Mouse (Mus musculus): ENCODE measurements around the gene Phf24. TPM values are rescaled to one million over a fixed set of nuclear protein-coding genes. Genes with fewer than 3 reads are reported as not detected.

Gene Phf24
- total and polyA plus RNA-seq, 3 experiments, result 0.31 to 0.92 TPM; not detected in 1

DNA sequence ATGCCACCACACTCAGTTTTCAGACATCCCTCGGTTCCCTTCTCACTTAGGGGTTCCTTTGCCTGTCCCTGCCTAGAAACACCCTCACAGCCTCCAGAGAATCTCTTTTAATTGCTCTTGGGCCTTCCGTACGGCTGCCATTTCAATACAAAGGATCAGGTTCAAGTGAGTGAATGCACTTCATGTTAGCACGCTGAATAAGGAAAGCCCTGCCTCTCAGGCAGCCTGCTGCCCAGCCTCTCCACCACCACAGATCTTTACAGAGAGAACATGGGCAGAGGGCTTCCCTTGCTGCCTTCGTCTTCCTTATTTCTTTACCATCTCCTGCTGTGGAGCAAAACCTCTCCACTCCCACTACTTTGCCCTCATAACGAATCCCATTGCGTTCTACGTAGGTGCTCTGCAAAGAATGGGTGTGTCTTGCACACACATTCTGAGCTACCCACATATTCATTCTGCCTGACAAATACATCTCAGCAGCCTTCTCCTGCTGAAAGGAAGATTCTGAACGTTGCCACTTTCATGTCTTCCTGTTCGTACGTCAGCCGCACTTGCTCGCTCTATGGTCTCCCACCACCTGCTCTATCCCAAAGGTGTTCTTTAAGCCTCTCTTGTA is 7.7 kb downstream of the Phf24 start:
- Histone ChIP-seq H3K4me1 (ENCODE audit: control insufficient read depth in 1 of 2, insufficient read depth in 2 of 2, low read length in 2 of 2) (no peaks in the 10 kb centered on the region), H3K27me3 (ENCODE audit: control insufficient read depth in 1 of 2, insufficient read depth in 2 of 2, low read length in 2 of 2) (peaks cover 0 to 2% of the 10 kb centered on the region in 2 experiments; a peak in 1 of 4 replicates), H3K9ac (ENCODE audit: control insufficient read depth, low read depth, low read length, poor library complexity, severe bottlenecking) (no peak overlapping the region), H3K4me3 (ENCODE audit: control insufficient read depth in 1 of 2, insufficient read depth in 1 of 2, low read depth in 2 of 2, low read length in 2 of 2) (no peak overlapping the region), H3K27ac (ENCODE audit: control insufficient read depth, low read depth, low read length) (no peak overlapping the region), H3K36me3 (ENCODE audit: control insufficient read depth in 1 of 2, insufficient read depth in 2 of 2, low read length in 2 of 2) (no peaks in the 10 kb centered on the region), H3K79me2 (ENCODE audit: control insufficient read depth, insufficient read depth, low read length, poor library complexity) (no peaks in the 10 kb centered on the region), H3K9me3 (replicated peaks; ENCODE audit: insufficient read depth, low read length) (no peaks in the 10 kb centered on the region)
- TF ChIP-seq NRF1 (IDR thresholded peaks at IDR 0.05; ENCODE audit: insufficient read depth, low read depth, low read length, poor library complexity, severe bottlenecking) (no peak), POLR2A (IDR thresholded peaks at IDR 0.05; ENCODE audit: control insufficient read depth in 1 of 2, insufficient read depth in 1 of 2, low read depth in 1 of 2, low read length in 2 of 2, poor library complexity in 1 of 2) (no peak), BHLHE40 (IDR thresholded peaks at IDR 0.05; ENCODE audit: borderline replicate concordance, low read depth, low read length) (no peak), RCOR1 (IDR thresholded peaks at IDR 0.05; ENCODE audit: low read depth, low read length) (no peak), TCF12 (IDR thresholded peaks at IDR 0.05; ENCODE audit: low read depth, low read length) (no peak), MXI1 (IDR thresholded peaks at IDR 0.05; ENCODE audit: low read depth, low read length) (no peak)
- DNase-seq (ENCODE audit: low read depth, low spot score), result no peak

DNA sequence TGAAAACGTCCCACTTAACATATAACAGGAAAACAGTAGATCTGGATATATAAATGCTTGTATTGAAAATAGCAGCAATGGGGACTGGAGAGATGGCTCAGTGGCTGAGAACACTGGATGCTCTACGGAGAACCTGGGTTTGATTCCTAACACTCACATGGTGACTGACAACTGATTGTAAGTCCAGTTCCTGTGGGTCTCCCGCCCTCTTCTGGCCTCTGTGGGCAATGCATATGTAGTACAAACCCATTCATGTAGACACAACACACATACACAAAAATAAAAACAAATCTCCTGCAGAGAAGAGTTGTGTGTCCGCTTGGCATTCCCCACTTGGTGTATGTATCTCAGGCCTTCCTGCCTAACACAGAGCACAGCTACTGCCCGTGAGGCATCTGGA is 11.7 kb downstream of the Phf24 start:
- peak; percentile 41; the same call in 1 of the 2 replicates for TF ChIP-seq ZC3H11A (IDR thresholded peaks at IDR 0.05; ENCODE audit: low read depth, low read length)
- TF ChIP-seq ETS1 (IDR thresholded peaks at IDR 0.05; ENCODE audit: low read depth, low read length), result no peak
- TF ChIP-seq CTCF (IDR thresholded peaks at IDR 0.05 in 2 of 3, conservative IDR thresholded peaks at IDR 0.05 in 1 of 3; ENCODE audit: control insufficient read depth in 1 of 3, insufficient read depth in 1 of 3, low read depth in 2 of 3, low read length in 3 of 3, poor library complexity in 1 of 3, severe bottlenecking in 1 of 3), result peak; percentile 48 to 65 (median 60)
- TF ChIP-seq RAD21 (IDR thresholded peaks at IDR 0.05; ENCODE audit: low read depth, low read length), result peak; percentile 60
- TF ChIP-seq SMC3 (IDR thresholded peaks at IDR 0.05; ENCODE audit: low read depth, low read length), result peak; percentile 63
- TF ChIP-seq UBTF (IDR thresholded peaks at IDR 0.05; ENCODE audit: borderline replicate concordance, insufficient read depth, low read depth, low read length), result no peak
- Histone ChIP-seq H3K4me1 (ENCODE audit: control insufficient read depth in 1 of 2, insufficient read depth in 2 of 2, low read length in 2 of 2) (0 out of 4 replicates have a peak, but pooled peaks cover 0 to 2% of the 10 kb centered on the region in 2 experiments), H3K4me3 (ENCODE audit: control insufficient read depth in 1 of 2, insufficient read depth in 1 of 2, low read depth in 2 of 2, low read length in 2 of 2) (no peak overlapping the region), H3K79me2 (ENCODE audit: control insufficient read depth, insufficient read depth, low read length, poor library complexity) (no peaks in the 10 kb centered on the region), H3K36me3 (ENCODE audit: control insufficient read depth in 1 of 2, insufficient read depth in 2 of 2, low read length in 2 of 2) (no peaks in the 10 kb centered on the region), H3K9ac (ENCODE audit: control insufficient read depth, low read depth, low read length, poor library complexity, severe bottlenecking) (no peak overlapping the region), H3K9me3 (replicated peaks; ENCODE audit: insufficient read depth, low read length) (no peaks in the 10 kb centered on the region), H3K27me3 (ENCODE audit: control insufficient read depth in 1 of 2, insufficient read depth in 2 of 2, low read length in 2 of 2) (peaks cover 0 to 2% of the 10 kb centered on the region in 2 experiments; a peak in 1 of 4 replicates), H3K27ac (ENCODE audit: control insufficient read depth, low read depth, low read length) (no peak overlapping the region)
- DNase-seq (ENCODE audit: low read depth, low spot score), result peak; percentile 52

DNA sequence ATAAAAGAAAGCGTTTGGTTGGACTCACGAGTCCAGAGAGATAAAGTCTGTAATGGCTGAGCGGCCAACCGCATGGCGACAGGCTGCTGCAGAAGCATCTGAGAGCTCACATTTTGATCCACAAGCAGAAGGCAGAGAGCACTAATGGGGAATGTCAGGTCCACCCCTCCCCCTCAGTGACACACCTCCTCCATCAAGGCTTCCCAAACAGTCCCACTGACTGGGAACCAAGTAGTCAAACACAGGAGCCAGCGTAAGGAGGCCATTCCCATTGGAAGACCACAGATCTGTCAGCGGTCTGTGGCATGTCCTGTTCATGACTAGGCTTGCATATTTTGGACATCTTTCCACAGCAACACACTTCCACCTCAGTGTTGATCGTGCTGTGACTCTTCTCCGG is 12.5 kb downstream of the Phf24 start:
- TF ChIP-seq MXI1 (IDR thresholded peaks at IDR 0.05; ENCODE audit: low read depth, low read length), result no peak
- Histone ChIP-seq H3K79me2 (ENCODE audit: control insufficient read depth, insufficient read depth, low read length, poor library complexity) (no peaks in the 10 kb centered on the region), H3K36me3 (ENCODE audit: control insufficient read depth in 1 of 2, insufficient read depth in 2 of 2, low read length in 2 of 2) (0 out of 4 replicates have a peak, but pooled peaks cover 0 to 1% of the 10 kb centered on the region in 2 experiments), H3K4me3 (ENCODE audit: control insufficient read depth in 1 of 2, insufficient read depth in 1 of 2, low read depth in 2 of 2, low read length in 2 of 2) (no peak overlapping the region), H3K9me3 (replicated peaks; ENCODE audit: insufficient read depth, low read length) (no peaks in the 10 kb centered on the region), H3K27ac (ENCODE audit: control insufficient read depth, low read depth, low read length) (no peak overlapping the region), H3K9ac (ENCODE audit: control insufficient read depth, low read depth, low read length, poor library complexity, severe bottlenecking) (no peak overlapping the region), H3K4me1 (ENCODE audit: control insufficient read depth in 1 of 2, insufficient read depth in 2 of 2, low read length in 2 of 2) (peaks cover under 1 to 7% of the 10 kb centered on the region in 2 experiments; a peak in 1 of 4 replicates), H3K27me3 (ENCODE audit: control insufficient read depth in 1 of 2, insufficient read depth in 2 of 2, low read length in 2 of 2) (peaks cover 0 to 2% of the 10 kb centered on the region in 2 experiments; a peak in 1 of 4 replicates)
- no peak for DNase-seq (ENCODE audit: low read depth, low spot score)

Measured in MEL (cell line).